ENCODE assay signal across 12 mouse cellular contexts in the genomic region with DNA sequence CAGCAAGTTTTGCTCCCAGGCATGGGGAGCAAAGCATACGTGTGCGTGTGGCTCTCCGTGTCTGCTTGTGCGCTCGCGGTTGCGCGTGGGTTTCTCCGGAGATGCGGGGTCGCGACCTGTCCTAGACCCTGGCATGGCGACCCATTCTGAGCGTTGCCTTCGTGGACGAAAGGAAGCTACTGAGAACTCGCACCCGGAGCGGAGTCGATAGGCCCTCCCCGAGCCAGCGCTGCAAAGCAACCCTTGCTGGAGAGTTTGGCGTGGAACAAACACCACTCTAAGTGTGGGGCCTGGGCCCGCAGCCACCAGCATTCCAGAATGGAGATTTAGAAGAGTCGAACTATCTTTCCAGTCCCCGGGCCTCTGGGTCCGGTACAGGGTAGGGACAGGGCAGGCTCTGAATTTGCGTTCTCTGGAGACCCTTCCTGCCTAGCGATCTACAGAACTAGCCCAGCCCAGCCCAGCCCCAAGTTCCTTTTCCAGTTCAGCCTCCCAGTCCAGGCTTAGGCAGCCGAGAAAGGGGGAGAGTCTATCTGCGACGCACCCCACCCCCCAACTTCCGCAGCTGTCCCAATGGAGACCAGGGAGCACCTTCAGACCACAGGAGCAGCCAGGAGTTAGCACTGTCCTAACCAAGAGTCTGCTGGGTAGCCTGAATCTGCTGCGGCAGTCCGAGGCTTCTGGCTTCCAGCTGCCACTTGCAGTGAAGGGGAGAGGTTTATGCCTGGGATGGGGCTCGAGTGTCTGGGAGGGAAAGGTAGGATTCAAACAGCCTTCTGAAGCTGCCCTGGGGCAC. TPM values are rescaled to one million over a fixed set of nuclear protein-coding genes. Genes with fewer than 3 reads are reported as not detected.
A peak's percentile ranks its signal among the peaks of the same experiment; 100 is the strongest.
DNase-seq lines count a peak whose midpoint lies in the region; ATAC-seq and TF ChIP-seq lines count a peak whose summit lies in the region.
"Had no signal": no experiment of that assay in that cellular context is flagged by ENCODE, and none has a peak within 500 bp of the region (broad histone marks: within the 10 kb centered on the region; RNA-seq: fewer than 3 reads in every experiment).

No protein-coding gene starts in this region.

- no peaks in the 10 kb centered on the region for H3K9me3 ChIP-seq in heart, embryonic 13.5 days
- H3K9me3 ChIP-seq in forebrain, embryonic 14.5 days (replicated peaks; ENCODE audit: control insufficient read depth, low read length), result no peaks in the 10 kb centered on the region
- no peaks in the 10 kb centered on the region for H3K9me3 ChIP-seq in midbrain, embryonic 11.5 days (ENCODE audit: control insufficient read depth, low read length)
- H3K9me3 ChIP-seq: liver, embryonic 15.5 days had no signal

- WGBS in heart, embryonic 13.5 days, result 1% methylated on average over 36 of the region's 36 CpGs
- WGBS in forebrain, embryonic 14.5 days, result 3% methylated on average over 36 of the region's 36 CpGs
- under 1% methylated on average over 36 of the region's 36 CpGs for WGBS in midbrain, embryonic 11.5 days

- peak overlapping the region; percentile 30 for H3K4me3 ChIP-seq in heart, embryonic 13.5 days
- peak overlapping the region; percentile 24 for H3K4me3 ChIP-seq in forebrain, embryonic 14.5 days (ENCODE audit: low read depth, low read length)
- H3K4me3 ChIP-seq in midbrain, embryonic 11.5 days (ENCODE audit: low read depth, low read length), result peak overlapping the region; percentile 95
- no peak overlapping the region for H3K4me3 ChIP-seq in left cerebral cortex, adult 2 months
- H3K4me3 ChIP-seq: liver, embryonic 15.5 days had no signal

- peaks cover 8% of the 10 kb centered on the region for H3K4me1 ChIP-seq in heart, embryonic 13.5 days
- no peaks in the 10 kb centered on the region for H3K4me1 ChIP-seq in forebrain, embryonic 14.5 days (ENCODE audit: control insufficient read depth, insufficient read depth, low read length)
- peaks cover 21% of the 10 kb centered on the region for H3K4me1 ChIP-seq in midbrain, embryonic 11.5 days (ENCODE audit: control insufficient read depth, insufficient read depth, low read length)
- H3K4me1 ChIP-seq: liver, embryonic 15.5 days had no signal

- no peak for TF ChIP-seq POLR2A in brain, embryonic 14.5 days (IDR thresholded peaks at IDR 0.05; ENCODE audit: borderline replicate concordance, extremely low read depth, insufficient read depth, insufficient read length, poor library complexity, severe bottlenecking)

- peak overlapping the region; percentile 47 for H3K4me2 ChIP-seq in heart, embryonic 13.5 days
- H3K4me2 ChIP-seq in forebrain, embryonic 14.5 days (ENCODE audit: low read length), result peak overlapping the region; percentile 49
- H3K4me2 ChIP-seq in midbrain, embryonic 11.5 days, result peak overlapping the region; percentile 100
- H3K4me2 ChIP-seq: liver, embryonic 15.5 days had no signal

- no peak overlapping the region for H3K27ac ChIP-seq in heart, embryonic 13.5 days (replicated peaks)
- H3K27ac ChIP-seq in forebrain, embryonic 14.5 days (ENCODE audit: low read depth, low read length), result no peak overlapping the region
- H3K27ac ChIP-seq in midbrain, embryonic 11.5 days (ENCODE audit: low read depth, low read length), result peak overlapping the region; percentile 98
- no peak overlapping the region for H3K27ac ChIP-seq in left cerebral cortex, adult 2 months
- H3K27ac ChIP-seq: liver, embryonic 15.5 days had no signal

- intact Hi-C loops in left cerebral cortex, adult 2 months (cut with DNase I), result loop anchor here (5.0 kb wide), 1 partner anchor 63 kb away; no protein-coding TSS in a partner anchor

- H3K9ac ChIP-seq in heart, embryonic 13.5 days, result no peak overlapping the region
- peak overlapping the region; percentile 56 for H3K9ac ChIP-seq in forebrain, embryonic 14.5 days (ENCODE audit: low read length)
- H3K9ac ChIP-seq in midbrain, embryonic 11.5 days (ENCODE audit: low read length), result peak overlapping the region; percentile 100
- H3K9ac ChIP-seq: liver, embryonic 15.5 days had no signal

- no peaks in the 10 kb centered on the region for H3K36me3 ChIP-seq in heart, embryonic 13.5 days
- no peaks in the 10 kb centered on the region for H3K36me3 ChIP-seq in forebrain, embryonic 14.5 days (ENCODE audit: control insufficient read depth, insufficient read depth, low read length)
- no peaks in the 10 kb centered on the region for H3K36me3 ChIP-seq in midbrain, embryonic 11.5 days (ENCODE audit: control insufficient read depth, insufficient read depth, low read length)
- H3K36me3 ChIP-seq: liver, embryonic 15.5 days had no signal

- ATAC-seq in heart, embryonic 13.5 days (ENCODE audit: extremely low read depth, insufficient number of reproducible peaks, low FRiP score, low TSS enrichment), result no peak
- peak; percentile 42 for ATAC-seq in forebrain, embryonic 14.5 days
- ATAC-seq in midbrain, embryonic 11.5 days (ENCODE audit: low FRiP score), result peak; percentile 60
- no peak for ATAC-seq in activated CD4-positive, CD25-positive, alpha-beta regulatory T cell, adult 4 months

- peaks cover 95% of the 10 kb centered on the region for H3K27me3 ChIP-seq in heart, embryonic 13.5 days (replicated peaks)
- H3K27me3 ChIP-seq in forebrain, embryonic 14.5 days (replicated peaks; ENCODE audit: control insufficient read depth, insufficient read depth, low read length), result peaks cover 69% of the 10 kb centered on the region
- H3K27me3 ChIP-seq in midbrain, embryonic 11.5 days (ENCODE audit: control insufficient read depth, insufficient read depth, low read length), result 0 out of 2 replicates have a peak, but pooled peaks cover 2% of the 10 kb centered on the region

- no peak for TF ChIP-seq CTCF in brain, embryonic 14.5 days (IDR thresholded peaks at IDR 0.05; ENCODE audit: borderline replicate concordance, extremely low read depth, insufficient read depth, insufficient read length)
- TF ChIP-seq CTCF in left cerebral cortex, adult 2 months (IDR thresholded peaks at IDR 0.05), result no peak

- DNase-seq in heart, adult 18-20 months, result no peak
- DNase-seq in brain, embryonic 14.5 days (ENCODE audit: low read depth), result peak; percentile 27
- DNase-seq in forebrain, embryonic 14.5 days (ENCODE audit: low spot score), result no peak
- DNase-seq in midbrain, embryonic 11.5 days (ENCODE audit: low spot score, missing footprints), result peak; percentile 96
- DNase-seq in layer of hippocampus, adult 8-10 months (ENCODE audit: low spot score in 2 of 2), result no peak
- DNase-seq in left cerebral cortex, adult 2 months (ENCODE audit: extremely low spot score in 1 of 2, low spot score in 2 of 2), result no peak
- DNase-seq: kidney, adult 2 months had no signal

RNA-seq across cellular contexts. Expression of a gene that starts 0.6 kb away (rescaled TPM):
- 0.13 TPM in 1 of 2 replicates, not detected in the other for polyA plus RNA-seq in heart, embryonic 13.5 days (2015; fragmentation: Nextera tagmentation; extraction: Ambion mirVana)
- total RNA-seq in heart, adult 18-20 months (2021), result not detected
- polyA plus RNA-seq in brain, embryonic 14.5 days (2012; rRNA removed), result 44.7 and 65.6 TPM in 2 replicates
- polyA plus RNA-seq in forebrain, embryonic 14.5 days (2014; fragmentation: Nextera tagmentation; extraction: Ambion mirVana), result 18.1 and 19.0 TPM in 2 replicates
- 229 and 230 TPM in 2 replicates for polyA plus RNA-seq in midbrain, embryonic 11.5 days (2014; fragmentation: Nextera tagmentation; extraction: Ambion mirVana)
- total RNA-seq in layer of hippocampus, adult 8-10 months (2022), result 1 to 10 TPM in 3 of 4 experiments, under 1 TPM in 1; 0.63 to 1.6 (median 1.2) TPM
- under 1 TPM in 1 of 2 experiments, not detected in 1; 0.28 TPM for polyA plus RNA-seq in activated CD4-positive, CD25-positive, alpha-beta regulatory T cell, adult 4 months (2017; shearing (Covaris generic))
- total RNA-seq in left cerebral cortex, adult 2 months (2021), result under 1 TPM; 0.77 to 0.86 TPM
- total RNA-seq: neutrophil, adult 5-6 weeks had no signal
- polyA plus RNA-seq: kidney, adult 2 months; liver, embryonic 15.5 days; stomach, embryonic 16.5 days had no signal

Comparison
In these comparisons a context has a peak if more than half of its experiments do, and no peak if none do; other contexts are left out.
1. ATAC-seq: peak in forebrain, embryonic 14.5 days (single experiment) and midbrain, embryonic 11.5 days (single experiment); none in heart, embryonic 13.5 days (single experiment) and activated CD4-positive, CD25-positive, alpha-beta regulatory T cell, adult 4 months (single experiment).
2. H3K4me2 ChIP-seq: peak in every context shown above with its lines; median percentile 100 in midbrain, embryonic 11.5 days; 49 in forebrain, embryonic 14.5 days; 47 in heart, embryonic 13.5 days.
3. DNase-seq: peak in brain, embryonic 14.5 days (single experiment) and midbrain, embryonic 11.5 days (single experiment); none in heart, adult 18-20 months (0 of 2), forebrain, embryonic 14.5 days (single experiment), layer of hippocampus, adult 8-10 months (0 of 2) and left cerebral cortex, adult 2 months (0 of 2).
4. RNA of a gene that starts 0.6 kb away (polyA plus RNA-seq): 229 to 230 TPM in midbrain, embryonic 11.5 days, 44.7 to 65.6 TPM in brain, embryonic 14.5 days and 18.1 to 19.0 TPM in forebrain, embryonic 14.5 days; 0.28 TPM in activated CD4-positive, CD25-positive, alpha-beta regulatory T cell, adult 4 months and 0.13 TPM in heart, embryonic 13.5 days; every median in the first group is over 10 times any median in the second.